Mouse (Mus musculus) spleen, adult 2 months (tissue): Measurements from ENCODE around the gene P4ha3.
"Not testable (repeated sequence)": the region's sequence is repeated elsewhere in the genome, so short reads cannot be mapped to it uniquely, and the experiment has no call there.

Experiments used
- CTCF ChIP-seq: fragments of 200-500 bp; IDR thresholded peaks from 2 replicates; pipeline ENCODE4 v1.5.1; 2011; ENCODE audit warnings: mild to moderate bottlenecking, inconsistent platforms; ENCODE audit not compliant: insufficient read depth, insufficient read length, insufficient replicate concordance; ENCODE audit errors: extremely low read depth
- POLR2A ChIP-seq: fragments of 200-500 bp; IDR thresholded peaks from 2 replicates; pipeline ENCODE4 v1.6.1; 2011; ENCODE audit warnings: low read depth, low read length, inconsistent platforms

DNA sequence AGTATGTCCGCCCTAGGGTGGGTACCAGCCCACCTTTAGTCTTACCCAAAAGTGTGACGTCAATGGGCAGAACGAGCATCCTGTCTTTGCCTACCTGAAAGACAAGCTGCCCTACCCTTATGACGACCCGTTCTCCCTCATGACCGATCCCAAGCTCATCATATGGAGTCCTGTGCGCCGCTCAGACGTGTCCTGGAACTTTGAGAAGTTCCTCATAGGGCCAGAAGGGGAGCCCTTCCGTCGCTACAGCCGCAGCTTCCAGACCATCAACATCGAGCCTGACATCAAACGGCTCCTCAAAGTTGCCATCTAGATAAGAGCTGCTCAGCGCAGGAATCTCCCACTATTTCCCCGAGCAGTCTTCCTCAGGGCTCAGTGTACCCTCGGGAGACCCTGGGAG, 20.4 kb upstream of the P4ha3 start:
- not testable (repeated sequence) for TF ChIP-seq CTCF, POLR2A
